25 mouse cellular contexts compared by ENCODE assay signal in genomic region chr1:43915428-43915827, GRCm38 (mm10).
"Had no signal": no experiment of that assay in that cellular context is flagged by ENCODE, and none has a peak within 500 bp of the region (broad histone marks: within the 10 kb centered on the region; RNA-seq: fewer than 3 reads in every experiment).

No protein-coding gene starts in this region.

- H3K9ac ChIP-seq: heart, embryonic 12.5 days; hindbrain, embryonic 12.5 days; hindbrain, embryonic 14.5 days; kidney, embryonic 15.5 days; limb, embryonic 12.5 days; liver, embryonic 13.5 days had no signal

- H3K4me2 ChIP-seq: heart, embryonic 12.5 days; hindbrain, embryonic 12.5 days; hindbrain, embryonic 14.5 days; kidney, embryonic 15.5 days; limb, embryonic 12.5 days; liver, embryonic 11.5 days; liver, embryonic 13.5 days had no signal

- H3K27ac ChIP-seq: gastrocnemius, adult 2 months; heart, embryonic 10.5 days; hindbrain, embryonic 10.5 days; hindbrain, embryonic 12.5 days; hindbrain, embryonic 14.5 days; kidney, embryonic 15.5 days; kidney, postnatal 0 days; limb, embryonic 10.5 days; limb, embryonic 12.5 days; liver, embryonic 13.5 days had no signal

- H3K36me3 ChIP-seq: heart, embryonic 10.5 days; heart, embryonic 12.5 days; hindbrain, embryonic 10.5 days; hindbrain, embryonic 12.5 days; kidney, embryonic 15.5 days; limb, embryonic 10.5 days; limb, embryonic 12.5 days; liver, embryonic 13.5 days had no signal

- H3K27me3 ChIP-seq: heart, embryonic 12.5 days; hindbrain, embryonic 12.5 days; kidney, embryonic 15.5 days; limb, embryonic 12.5 days; liver, embryonic 13.5 days had no signal

- H3K4me3 ChIP-seq: heart, embryonic 10.5 days; heart, embryonic 12.5 days; hindbrain, embryonic 10.5 days; hindbrain, embryonic 12.5 days; kidney, embryonic 15.5 days; limb, embryonic 10.5 days; limb, embryonic 12.5 days; liver, embryonic 13.5 days had no signal

- H3K9me3 ChIP-seq: heart, embryonic 10.5 days; heart, embryonic 12.5 days; hindbrain, embryonic 10.5 days; hindbrain, embryonic 12.5 days; kidney, embryonic 15.5 days; limb, embryonic 10.5 days; limb, embryonic 12.5 days; liver, embryonic 13.5 days had no signal

- DNase-seq: gastrocnemius, adult 2 months; gastrocnemius, postnatal 10 days; gastrocnemius, postnatal 25 days; heart, adult 18-20 months; heart, postnatal 10 days; heart, postnatal 4 days; kidney, adult 11 months; kidney, adult 2 months; kidney, adult 9 months; kidney, postnatal 14 days; kidney, postnatal 36 days; layer of hippocampus, adult 9-11 months; layer of hippocampus, postnatal 36 days; liver; liver, embryonic 13.5 days had no signal

- H3K4me1 ChIP-seq: heart, embryonic 10.5 days; heart, embryonic 12.5 days; hindbrain, embryonic 10.5 days; hindbrain, embryonic 12.5 days; kidney, embryonic 15.5 days; limb, embryonic 10.5 days; limb, embryonic 12.5 days; liver, embryonic 13.5 days had no signal
